Mouse (Mus musculus) stomach, embryonic 15.5 days (tissue): Measurements from ENCODE around the gene Gm8879. TPM values are rescaled to one million over a fixed set of nuclear protein-coding genes. Genes with fewer than 3 reads are reported as not detected.
"Not testable (repeated sequence)": the region's sequence is repeated elsewhere in the genome, so short reads cannot be mapped to it uniquely, and the experiment has no call there.

ENCODE experiments used
- ATAC-seq: fragments of 200-750 bp; cut with Nextera tagmentation; 2 replicates; pipeline ENCODE4 v1.8.0; 2017; ENCODE audit warnings: low read depth, moderate number of reproducible peaks, moderate TSS enrichment; ENCODE audit not compliant: insufficient read depth, low FRiP score
- H3K27ac ChIP-seq: fragments of 300-500 bp; sonication (generic); 2 replicates; pipeline ENCODE4 v1.5.1; 2015; ENCODE audit warnings: mild to moderate bottlenecking, inconsistent platforms
- H3K27me3 ChIP-seq: fragments of 300-500 bp; sonication (generic); replicated peaks from 2 replicates; pipeline ENCODE4 v1.6.1; 2015; ENCODE audit warnings: inconsistent platforms
- H3K36me3 ChIP-seq: fragments of 300-500 bp; sonication (generic); 2 replicates; pipeline ENCODE4 v1.6.1; 2015; ENCODE audit warnings: inconsistent platforms
- H3K4me1 ChIP-seq: fragments of 300-500 bp; sonication (generic); 2 replicates; pipeline ENCODE4 v1.6.1; 2015; ENCODE audit warnings: inconsistent platforms
- H3K4me2 ChIP-seq: fragments of 300-500 bp; sonication (generic); 2 replicates; pipeline ENCODE4 v1.6.1; 2015; ENCODE audit warnings: mild to moderate bottlenecking, inconsistent platforms
- H3K4me3 ChIP-seq: fragments of 300-500 bp; sonication (generic); replicated peaks from 2 replicates; pipeline ENCODE4 v1.5.1; 2015; ENCODE audit warnings: inconsistent platforms
- H3K9ac ChIP-seq: fragments of 300-500 bp; sonication (generic); 2 replicates; pipeline ENCODE4 v1.6.1; 2015; ENCODE audit warnings: inconsistent platforms
- H3K9me3 ChIP-seq: fragments of 300-500 bp; sonication (generic); 2 replicates; pipeline ENCODE4 v1.6.1; 2016; ENCODE audit warnings: inconsistent platforms
- WGBS: fragments of 180-500 bp; shearing (Covaris S2); methylation state at CpG from one replicate; pipeline ENCODE4 v1.1.7; 2015; 5-methylcytosine and 5-hydroxymethylcytosine counted together
- polyA plus RNA-seq: library from polyadenylated mRNA; unstranded; fragments of >200 nt; fragmentation: Nextera tagmentation; extraction: Ambion mirVana; gene quantifications from 2 replicates; pipeline ENCODE4 v1.2.1, GENCODE M21; 2015

Gm8879 gene
- polyA plus RNA-seq: not detected in 2 replicates

- not testable (repeated sequence) for H3K9ac ChIP-seq, ATAC-seq, H3K4me3 ChIP-seq, H3K27ac ChIP-seq, H3K27me3 ChIP-seq, H3K9me3 ChIP-seq, H3K36me3 ChIP-seq, H3K4me2 ChIP-seq, H3K4me1 ChIP-seq
- WGBS: no CpG with 5 or more reads among the region's 3 CpGs
Measured at GRCm38 (mm10) chr5:11127334-11127733, at the start of gene Gm8879. Gene Gm8879 (plus strand): TSS chr5:11127634.

- H3K9me3 ChIP-seq, H3K4me1 ChIP-seq, H3K4me2 ChIP-seq, ATAC-seq, H3K27ac ChIP-seq, H3K4me3 ChIP-seq, H3K36me3 ChIP-seq, H3K9ac ChIP-seq, H3K27me3 ChIP-seq: not testable (repeated sequence)
- WGBS: 93% methylated on average over 12 of the region's 12 CpGs
Measured at GRCm38 (mm10) chr5:11138031-11138430, 10.6 kb downstream of the Gm8879 start.

Other genes with a start within 250 kb of the Gm8879 start
- not detected in 2 replicates for gene Gm8871, start 179.8 kb upstream of the Gm8879 start, polyA plus RNA-seq
- not detected in 2 replicates for gene Gm8857, start 179.8 kb upstream of the Gm8879 start, polyA plus RNA-seq
- gene Gm5861, start 55.4 kb downstream of the Gm8879 start, polyA plus RNA-seq: not detected in 2 replicates
- not detected in 2 replicates for gene Gm8890, start 128.4 kb downstream of the Gm8879 start, polyA plus RNA-seq
- gene Speer1, start 213.9 kb downstream of the Gm8879 start, polyA plus RNA-seq: not detected in 2 replicates